Mouse (Mus musculus) CH12F3 (cell line): ENCODE results near the gene Gm49366.
"Not testable (repeated sequence)": the region's sequence is repeated elsewhere in the genome, so short reads cannot be mapped to it uniquely, and the experiment has no call there.

Experiments
- in situ Hi-C: fragments of 300-500 bp; cut with MboI; formaldehyde crosslinking; loops from 2 replicates; pipeline ENCODE4 v1.14.3; 2020; ENCODE audit warnings: low sequenced_read_pairs

Gene Gm49366

GRCm38 (mm10) chr12:84030659-84031332 is 7.9 kb upstream of the Gm49366 start:
- in situ Hi-C loops, result no loop called here

GRCm38 (mm10) chr12:84032854-84033253 is 5.9 kb upstream of the Gm49366 start:
- in situ Hi-C loops, result no loop called here

GRCm38 (mm10) chr12:84033302-84033701 is 5.4 kb upstream of the Gm49366 start:
- in situ Hi-C loops, result not testable (repeated sequence)

- in situ Hi-C loops, result no loop called here
Observed at GRCm38 (mm10) chr12:84034108-84034507, 4.6 kb upstream of the Gm49366 start.

- in situ Hi-C loops, result not testable (repeated sequence)
Observed at GRCm38 (mm10) chr12:84038241-84038640, 494 bp upstream of the Gm49366 start, which contains the start of gene Acot4. Acot4 (plus strand) TSS chr12:84038379.

- in situ Hi-C loops, result no loop called here
Observed at GRCm38 (mm10) chr12:84042248-84042647, 3.5 kb downstream of the Gm49366 start.

GRCm38 (mm10) chr12:84044045-84044444 is 5.3 kb downstream of the Gm49366 start:
- in situ Hi-C loops, result no loop called here

GRCm38 (mm10) chr12:84046906-84047305 is 8.2 kb downstream of the Gm49366 start:
- in situ Hi-C loops, result no loop called here

GRCm38 (mm10) chr12:84050744-84051143 is 12.0 kb downstream of the Gm49366 start:
- in situ Hi-C loops, result not testable (repeated sequence)

GRCm38 (mm10) chr12:84051937-84052474 is 13.3 kb downstream of the Gm49366 start, which contains the start of gene Acot3:
Acot3 (plus strand) TSS chr12:84052144.
- in situ Hi-C loops, result no loop called here

GRCm38 (mm10) chr12:84052609-84053008 is 13.9 kb downstream of the Gm49366 start:
- in situ Hi-C loops, result no loop called here

- in situ Hi-C loops, result no loop called here
Observed at GRCm38 (mm10) chr12:84053173-84053572, 14.4 kb downstream of the Gm49366 start.

- in situ Hi-C loops, result no loop called here
Observed at GRCm38 (mm10) chr12:84053679-84054391, 15.1 kb downstream of the Gm49366 start.

- in situ Hi-C loops, result no loop called here
Observed at GRCm38 (mm10) chr12:84060946-84061345, 22.2 kb downstream of the Gm49366 start.

GRCm38 (mm10) chr12:84062336-84062735 is 23.6 kb downstream of the Gm49366 start:
- in situ Hi-C loops, result no loop called here

GRCm38 (mm10) chr12:84063228-84063627 is 24.5 kb downstream of the Gm49366 start:
- in situ Hi-C loops, result no loop called here

GRCm38 (mm10) chr12:84063833-84064232 is 25.1 kb downstream of the Gm49366 start:
- in situ Hi-C loops, result no loop called here

GRCm38 (mm10) chr12:84064621-84065020 is 25.9 kb downstream of the Gm49366 start:
- in situ Hi-C loops, result no loop called here

- in situ Hi-C loops, result no loop called here
Observed at GRCm38 (mm10) chr12:84067752-84068151, 29.0 kb downstream of the Gm49366 start.

GRCm38 (mm10) chr12:84068296-84068695 is 29.6 kb downstream of the Gm49366 start:
- in situ Hi-C loops, result no loop called here

- in situ Hi-C loops, result no loop called here
Observed at GRCm38 (mm10) chr12:84068986-84069385, 30.3 kb downstream of the Gm49366 start, which contains the start of gene Acot5. Acot5 (plus strand) TSS chr12:84069325.

GRCm38 (mm10) chr12:84069582-84069981 is 30.8 kb downstream of the Gm49366 start:
- in situ Hi-C loops, result not testable (repeated sequence)
